Mouse (Mus musculus): ENCODE results near the gene Gm49776.
A peak's percentile ranks its signal among the peaks of the same experiment; 100 is the strongest.

Gm49776 gene

DNA sequence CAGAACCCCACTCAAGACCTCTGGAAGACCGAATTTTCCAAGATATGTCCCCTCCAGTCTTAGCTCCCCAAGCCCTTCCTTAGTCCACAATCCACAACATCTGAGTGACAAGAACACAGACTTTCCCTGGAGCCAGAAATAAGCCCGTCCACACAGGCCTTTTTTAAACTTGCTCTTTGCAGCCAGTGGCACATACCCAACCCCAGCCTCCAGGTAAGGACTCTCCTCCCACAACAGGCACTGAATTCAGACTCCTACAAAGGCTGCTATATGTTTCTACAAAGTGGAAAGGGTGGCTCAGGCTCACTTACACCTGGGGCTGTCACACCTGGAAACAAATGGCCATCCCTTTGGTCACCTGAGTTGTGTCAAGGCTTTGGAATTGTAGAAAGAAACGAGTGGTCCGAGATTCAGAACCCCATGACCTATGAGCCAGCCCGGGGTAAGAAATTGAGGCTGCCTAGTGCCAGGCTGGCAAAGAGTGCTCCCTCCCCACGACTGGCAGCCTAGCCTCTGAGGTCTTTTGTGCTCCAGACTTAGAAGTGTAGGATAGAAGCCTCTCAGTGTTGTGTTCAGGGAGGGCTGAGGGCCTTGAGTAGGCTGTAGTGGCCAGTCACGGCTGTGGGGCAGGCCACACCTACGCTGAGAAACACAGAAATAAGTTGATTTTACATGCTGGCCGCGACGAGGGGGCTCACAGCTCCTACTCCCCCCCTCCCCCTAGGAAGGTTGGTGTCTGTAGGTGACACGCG is 24.0 kb downstream of the Gm49776 start:
- peak in 1 of 2 experiments; percentile 27 for DNase-seq

DNA sequence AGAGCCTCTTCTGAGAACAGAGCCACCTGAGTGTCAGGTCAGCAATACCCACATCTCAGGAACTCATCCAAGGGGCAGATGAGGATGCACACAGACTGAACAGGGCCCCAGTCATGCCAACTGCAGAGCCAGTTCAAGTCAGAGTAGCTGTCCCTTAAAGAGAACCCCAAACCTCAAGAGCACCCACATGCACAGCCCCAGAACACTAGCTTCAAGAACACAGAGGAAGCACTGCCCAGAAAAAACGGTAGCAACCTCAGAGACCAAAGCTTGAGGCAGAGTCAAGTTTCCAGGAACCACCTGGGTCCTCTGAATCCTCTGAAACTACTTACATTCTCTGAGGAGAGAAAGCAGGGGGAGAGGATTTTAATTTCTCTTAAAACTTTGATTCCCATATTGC is 24.7 kb downstream of the Gm49776 start:
- no peak for DNase-seq

DNA sequence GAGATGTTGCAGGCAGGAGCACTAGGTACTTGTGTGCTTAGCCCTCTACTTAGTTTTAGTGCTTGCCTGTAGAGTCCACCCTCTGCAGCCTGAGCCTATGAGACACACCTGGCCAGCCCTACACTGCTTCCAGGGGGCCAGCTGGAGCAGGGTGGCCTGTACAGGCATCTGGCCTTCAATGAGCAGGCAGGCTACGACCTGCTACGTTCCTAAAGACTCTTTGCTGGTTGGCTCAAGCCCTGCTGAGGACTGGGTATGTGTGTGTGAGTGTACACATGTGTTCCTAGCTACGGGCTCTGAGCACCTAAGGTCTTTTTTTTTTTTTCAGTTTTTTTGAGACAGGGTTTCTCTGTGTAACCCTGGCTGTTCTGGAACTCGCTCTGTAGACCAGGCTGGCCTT is 26.7 kb downstream of the Gm49776 start:
- DNase-seq = no peak

DNA sequence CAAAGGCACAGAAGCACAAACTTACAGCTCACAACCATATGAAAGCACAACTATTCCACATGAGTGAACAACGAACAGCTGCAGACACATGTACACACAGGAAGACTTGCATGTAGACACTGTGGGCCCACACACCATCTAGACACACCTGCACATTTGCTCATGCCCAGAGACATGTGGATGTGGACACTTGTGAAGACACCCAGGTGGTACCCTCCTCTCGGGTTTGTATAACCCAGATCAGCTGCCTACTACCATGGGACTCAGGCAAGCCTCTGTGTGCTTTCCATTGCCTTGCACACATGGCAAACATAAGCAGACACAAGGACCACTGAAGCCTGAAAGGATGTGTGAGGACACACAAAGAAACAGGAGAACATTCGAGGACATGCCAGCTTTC is 27.1 kb downstream of the Gm49776 start:
- no peak for DNase-seq

GRCm38 (mm10) chr16:18230617-18231016 is 27.5 kb downstream of the Gm49776 start:
- no peak for DNase-seq

DNA sequence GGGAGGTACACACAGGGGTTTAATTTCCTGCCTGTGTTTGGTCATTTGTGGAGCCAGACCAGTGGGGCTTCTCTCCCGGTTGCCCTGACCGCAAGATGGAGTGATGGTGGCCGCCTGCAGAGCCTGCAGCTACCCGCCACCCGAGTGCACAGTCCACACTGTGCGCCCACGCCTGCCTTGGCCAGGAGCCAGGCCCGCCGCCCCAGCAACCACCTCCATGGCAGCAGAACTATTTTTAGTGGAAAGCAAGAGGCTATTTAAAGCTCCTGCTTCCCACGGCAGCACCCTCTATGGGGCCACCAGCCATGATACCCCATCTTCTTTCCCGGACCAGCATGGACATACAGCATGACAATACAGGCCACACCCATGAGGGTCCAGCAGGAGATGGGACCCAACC is 28.5 kb downstream of the Gm49776 start:
- no peak for DNase-seq

- DNase-seq = no peak
These were observed 29.3 kb downstream of the Gm49776 start for GRCm38 (mm10) chr16:18228856-18229255.

DNA sequence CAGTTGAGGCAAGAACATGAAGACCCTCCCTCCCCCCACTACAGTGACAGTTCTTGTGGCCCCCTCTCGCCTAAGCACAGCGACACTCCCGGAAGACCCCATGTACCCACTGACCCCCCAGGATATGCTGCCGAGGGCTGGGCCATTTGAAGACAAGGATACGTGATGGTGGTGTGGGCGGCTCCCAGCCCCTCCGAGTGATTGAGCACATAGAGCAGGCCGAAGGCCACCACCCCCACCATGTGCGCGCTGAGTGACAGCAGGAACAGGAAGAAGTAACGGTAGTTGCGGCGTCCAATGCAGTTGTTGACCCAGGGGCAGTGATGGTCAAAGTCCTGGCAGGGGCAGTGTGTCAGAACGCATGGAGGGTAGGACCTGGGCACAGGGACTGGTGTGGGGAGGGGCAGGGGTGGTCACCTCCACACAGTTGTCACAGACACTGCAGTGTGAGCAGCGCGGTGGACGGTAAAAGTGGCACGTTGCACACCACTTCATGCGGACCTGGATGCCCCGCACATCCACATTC is 30.2 kb downstream of the Gm49776 start:
- DNase-seq = no peak

GRCm38 (mm10) chr16:18227187-18227586 is 30.9 kb downstream of the Gm49776 start:
- DNase-seq = no peak

DNA sequence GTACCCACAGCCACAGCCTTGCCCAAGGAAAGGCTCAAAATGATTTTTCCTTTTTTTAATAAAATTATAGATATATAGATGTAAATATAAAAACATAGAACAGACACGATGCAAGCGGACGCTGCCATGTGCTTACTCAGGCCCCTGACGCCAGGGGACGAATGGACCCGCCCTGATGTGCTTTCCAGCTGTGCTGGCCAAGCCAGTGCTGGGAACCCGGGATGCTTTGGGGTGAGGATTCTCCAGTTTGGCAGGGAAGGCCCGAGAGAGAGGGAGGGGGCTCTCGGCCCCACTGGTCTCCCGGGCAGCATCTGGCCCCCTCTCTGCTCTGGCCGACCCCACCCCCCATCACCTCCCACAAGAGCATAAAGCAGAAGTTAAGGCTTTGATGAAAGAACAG is 35.9 kb downstream of the Gm49776 start:
- DNase-seq = no peak

DNA sequence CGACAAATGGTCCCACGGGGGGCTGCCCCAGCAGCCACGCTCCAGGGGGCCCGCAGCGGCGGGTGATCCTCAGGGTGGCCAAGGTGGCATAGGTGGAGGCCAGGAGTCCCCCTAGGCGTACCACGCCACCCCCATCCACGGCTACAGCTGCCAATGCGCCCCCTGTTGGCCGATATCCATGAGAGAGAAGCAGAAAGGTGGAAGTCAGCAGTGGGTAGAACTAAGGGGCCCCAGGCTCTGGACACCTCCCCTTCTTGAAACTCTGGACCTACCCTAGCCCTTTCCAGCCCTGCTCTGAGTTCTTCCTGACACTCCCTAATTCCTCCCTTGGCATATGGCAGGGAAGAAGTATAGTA is 36.6 kb downstream of the Gm49776 start:
- peak; percentile 28 to 34 for DNase-seq

GRCm38 (mm10) chr16:18220856-18221542 is 37.1 kb downstream of the Gm49776 start:
- DNase-seq = no peak

DNA sequence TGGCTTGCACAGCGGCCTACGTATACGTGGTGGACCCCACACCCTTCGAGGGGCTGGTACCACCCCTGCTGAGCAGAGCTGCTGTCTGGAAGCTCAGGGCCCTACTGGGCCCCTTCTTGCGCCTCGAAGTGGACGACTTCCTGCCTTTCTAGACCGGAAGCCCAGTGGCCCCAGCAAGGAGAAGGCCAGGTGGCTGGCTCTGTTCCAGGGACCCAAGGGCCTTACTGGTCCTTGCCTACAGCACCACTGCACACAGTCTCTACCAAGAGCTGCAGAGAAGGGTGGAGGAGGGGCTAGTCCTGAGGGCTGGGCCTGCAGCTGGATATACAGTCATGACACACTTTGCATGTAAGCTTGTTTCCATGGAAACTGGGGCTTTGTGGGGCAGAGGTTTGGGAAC is 38.1 kb downstream of the Gm49776 start:
- DNase-seq = no peak

DNA sequence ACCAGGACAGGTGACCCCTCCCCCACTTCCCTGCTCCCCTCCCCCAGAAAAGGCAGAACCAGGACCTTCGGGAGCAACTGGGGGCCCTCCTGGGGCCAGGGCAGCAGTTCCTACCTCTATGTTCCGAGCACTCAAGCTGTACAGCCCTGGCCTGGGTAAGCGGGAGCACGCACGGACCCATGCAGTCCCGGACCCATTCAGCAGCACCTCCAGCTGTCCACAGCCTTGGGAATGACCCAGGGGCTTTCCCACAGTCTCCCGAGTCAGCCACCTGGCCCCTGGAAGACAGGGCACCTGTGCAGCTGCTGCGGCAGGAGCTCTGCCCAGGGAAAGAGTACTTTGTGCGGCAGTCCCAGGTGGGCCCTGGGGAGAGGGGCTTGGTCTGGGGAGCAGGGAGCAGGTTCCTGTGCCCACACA is 39.5 kb downstream of the Gm49776 start:
- DNase-seq = no peak

GRCm38 (mm10) chr16:18217579-18217978 is 40.5 kb downstream of the Gm49776 start, which contains the start of gene Ccdc188:
TSS of gene Ccdc188 (plus strand) at chr16:18217879.
- DNase-seq = no peak

DNA sequence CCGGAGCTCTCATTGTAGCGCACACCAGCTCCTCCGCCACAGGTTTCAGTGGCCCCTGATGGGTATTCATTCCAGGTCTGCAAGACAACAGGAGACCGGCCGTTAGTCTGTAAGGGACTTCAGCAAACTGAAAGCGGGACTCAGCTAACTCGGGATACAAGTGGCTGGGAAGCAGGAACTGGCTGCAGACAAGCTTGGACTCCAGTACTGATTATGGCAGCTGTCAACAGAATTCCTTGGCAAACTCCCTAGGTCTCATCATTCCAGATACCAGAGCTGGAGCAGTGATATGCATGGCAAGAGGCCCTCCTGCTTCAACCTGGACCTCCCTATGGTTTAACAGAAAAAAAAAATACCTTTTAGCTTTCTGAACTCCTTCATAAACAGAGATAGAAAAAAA is 43.3 kb downstream of the Gm49776 start:
- no peak for DNase-seq

DNA sequence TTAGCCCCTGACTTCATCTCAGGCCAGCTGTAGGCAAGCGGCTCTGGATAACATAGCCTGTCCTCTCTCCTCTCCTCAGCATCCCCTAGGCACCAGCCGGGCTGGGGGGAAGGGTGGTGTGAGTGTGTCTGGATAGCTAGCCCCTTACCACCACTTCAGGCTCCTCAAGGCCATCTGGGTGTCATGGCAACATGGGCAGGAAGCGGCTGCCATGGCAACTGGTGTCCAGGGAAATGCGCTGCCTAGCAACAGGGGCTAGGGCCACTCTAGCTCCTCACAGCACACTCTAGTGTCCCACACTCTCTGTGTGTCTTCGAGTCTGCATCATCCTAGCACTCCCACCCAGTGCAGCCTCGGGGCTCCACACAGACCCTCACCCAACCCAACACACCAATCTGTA is 44.4 kb downstream of the Gm49776 start:
- no peak for DNase-seq

GRCm38 (mm10) chr16:18211417-18212171 is 46.5 kb downstream of the Gm49776 start:
- DNase-seq = peak; percentile 85 to 86

- peak; percentile 73 to 76 for DNase-seq
These were observed 47.3 kb downstream of the Gm49776 start for GRCm38 (mm10) chr16:18210701-18211416.

- no peak for DNase-seq
These were observed 54.6 kb downstream of the Gm49776 start for GRCm38 (mm10) chr16:18203430-18204091.

DNA sequence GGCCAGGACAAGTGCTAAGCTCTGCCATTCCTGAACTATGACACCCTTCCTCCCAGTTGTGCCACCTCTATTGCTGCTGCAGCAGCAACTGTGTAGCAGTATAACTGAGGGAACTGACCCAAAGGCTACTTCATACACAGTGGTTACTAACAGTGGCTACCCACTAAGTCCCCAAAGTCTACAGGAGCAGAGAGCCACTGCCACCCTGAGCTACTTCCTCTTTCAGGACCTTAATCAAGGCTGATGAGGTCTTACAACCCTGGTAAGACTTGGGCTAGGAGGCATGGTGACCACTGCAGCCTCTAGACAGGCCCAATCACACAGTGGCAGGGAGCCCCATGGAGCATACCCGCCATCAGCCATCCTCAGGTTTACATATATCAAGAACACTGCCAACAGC is 56.1 kb downstream of the Gm49776 start:
- DNase-seq = no peak

- no peak for DNase-seq
These were observed 56.5 kb downstream of the Gm49776 start for GRCm38 (mm10) chr16:18201620-18202019.
